In the genomic region with DNA sequence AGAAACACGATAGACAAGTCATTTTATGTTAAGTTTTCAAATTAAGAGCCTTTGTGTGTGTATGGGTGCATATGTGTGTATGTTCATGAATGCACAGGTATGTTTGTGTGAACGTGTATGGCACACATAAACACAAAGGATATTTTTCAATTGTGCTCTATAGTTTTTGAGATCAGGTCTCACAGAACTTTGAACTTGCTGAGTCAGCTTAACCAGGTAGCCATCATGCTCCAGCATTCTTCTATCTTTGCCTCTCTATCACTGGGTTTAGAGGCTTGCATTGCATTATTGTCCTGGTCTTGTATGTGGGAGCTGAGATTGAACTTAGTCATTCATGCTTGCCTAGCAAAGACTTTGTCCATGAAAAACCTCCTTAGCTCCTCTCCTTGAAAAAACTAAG, we compare ENCODE assay signal across 27 mouse cellular contexts.
"Had no signal": no experiment of that assay in that cellular context is flagged by ENCODE, and none has a peak within 500 bp of the region (broad histone marks: within the 10 kb centered on the region; RNA-seq: fewer than 3 reads in every experiment).

No protein-coding gene starts in this region.

- ATAC-seq: forebrain, embryonic 13.5 days; forebrain, embryonic 14.5 days; forebrain, embryonic 15.5 days; forebrain, embryonic 16.5 days; forebrain, postnatal 0 days had no signal

- H3K27me3 ChIP-seq: embryonic facial prominence, embryonic 12.5 days; embryonic facial prominence, embryonic 13.5 days; embryonic facial prominence, embryonic 15.5 days; forebrain, embryonic 12.5 days; forebrain, embryonic 13.5 days; forebrain, embryonic 15.5 days had no signal

- H3K4me2 ChIP-seq: embryonic facial prominence, embryonic 12.5 days; embryonic facial prominence, embryonic 13.5 days; embryonic facial prominence, embryonic 15.5 days; forebrain, embryonic 12.5 days; forebrain, embryonic 13.5 days; forebrain, embryonic 15.5 days had no signal

- H3K27ac ChIP-seq: embryonic facial prominence, embryonic 10.5 days; embryonic facial prominence, embryonic 12.5 days; embryonic facial prominence, embryonic 13.5 days; embryonic facial prominence, embryonic 15.5 days; forebrain, embryonic 10.5 days; forebrain, embryonic 12.5 days; forebrain, embryonic 13.5 days; forebrain, embryonic 15.5 days; gastrocnemius, adult 2 months; heart, adult 2 months; heart, embryonic 10.5 days had no signal

- DNase-seq: cerebellum, adult 9-10 months; cerebellum, adult 9-11 months; cerebellum, postnatal 10 days; cerebellum, postnatal 14 days; cerebellum, postnatal 25 days; cerebellum, postnatal 36 days; embryo, embryonic 11 days; forebrain, postnatal 0 days; gastrocnemius, adult 2 months; gastrocnemius, postnatal 10 days; gastrocnemius, postnatal 14 days; gastrocnemius, postnatal 25 days; gastrocnemius, postnatal 36 days; heart, adult 18-20 months; heart, adult 2 months had no signal

- H3K9ac ChIP-seq: embryonic facial prominence, embryonic 12.5 days; embryonic facial prominence, embryonic 13.5 days; embryonic facial prominence, embryonic 15.5 days; forebrain, embryonic 12.5 days; forebrain, embryonic 13.5 days; forebrain, embryonic 15.5 days; forebrain, postnatal 0 days had no signal

- H3K4me1 ChIP-seq: embryonic facial prominence, embryonic 10.5 days; embryonic facial prominence, embryonic 12.5 days; embryonic facial prominence, embryonic 13.5 days; embryonic facial prominence, embryonic 15.5 days; forebrain, embryonic 12.5 days; forebrain, embryonic 13.5 days; forebrain, embryonic 15.5 days; heart, embryonic 10.5 days had no signal

- H3K36me3 ChIP-seq: embryonic facial prominence, embryonic 10.5 days; embryonic facial prominence, embryonic 12.5 days; embryonic facial prominence, embryonic 13.5 days; embryonic facial prominence, embryonic 15.5 days; forebrain, embryonic 10.5 days; forebrain, embryonic 12.5 days; forebrain, embryonic 15.5 days; heart, embryonic 10.5 days had no signal

- H3K4me3 ChIP-seq: embryonic facial prominence, embryonic 10.5 days; embryonic facial prominence, embryonic 12.5 days; embryonic facial prominence, embryonic 13.5 days; embryonic facial prominence, embryonic 15.5 days; erythroblast, embryonic 14.5 days; forebrain, embryonic 10.5 days; forebrain, embryonic 12.5 days; forebrain, embryonic 13.5 days; forebrain, embryonic 15.5 days; gastrocnemius, adult 2 months; heart, adult 2 months; heart, embryonic 10.5 days had no signal

- H3K9me3 ChIP-seq: embryonic facial prominence, embryonic 10.5 days; embryonic facial prominence, embryonic 12.5 days; embryonic facial prominence, embryonic 13.5 days; embryonic facial prominence, embryonic 15.5 days; forebrain, embryonic 10.5 days; forebrain, embryonic 12.5 days; forebrain, embryonic 13.5 days; forebrain, embryonic 15.5 days; heart, embryonic 10.5 days had no signal
